Comparison of ENCODE assay signal across 9 mouse cellular contexts in the genomic region with DNA sequence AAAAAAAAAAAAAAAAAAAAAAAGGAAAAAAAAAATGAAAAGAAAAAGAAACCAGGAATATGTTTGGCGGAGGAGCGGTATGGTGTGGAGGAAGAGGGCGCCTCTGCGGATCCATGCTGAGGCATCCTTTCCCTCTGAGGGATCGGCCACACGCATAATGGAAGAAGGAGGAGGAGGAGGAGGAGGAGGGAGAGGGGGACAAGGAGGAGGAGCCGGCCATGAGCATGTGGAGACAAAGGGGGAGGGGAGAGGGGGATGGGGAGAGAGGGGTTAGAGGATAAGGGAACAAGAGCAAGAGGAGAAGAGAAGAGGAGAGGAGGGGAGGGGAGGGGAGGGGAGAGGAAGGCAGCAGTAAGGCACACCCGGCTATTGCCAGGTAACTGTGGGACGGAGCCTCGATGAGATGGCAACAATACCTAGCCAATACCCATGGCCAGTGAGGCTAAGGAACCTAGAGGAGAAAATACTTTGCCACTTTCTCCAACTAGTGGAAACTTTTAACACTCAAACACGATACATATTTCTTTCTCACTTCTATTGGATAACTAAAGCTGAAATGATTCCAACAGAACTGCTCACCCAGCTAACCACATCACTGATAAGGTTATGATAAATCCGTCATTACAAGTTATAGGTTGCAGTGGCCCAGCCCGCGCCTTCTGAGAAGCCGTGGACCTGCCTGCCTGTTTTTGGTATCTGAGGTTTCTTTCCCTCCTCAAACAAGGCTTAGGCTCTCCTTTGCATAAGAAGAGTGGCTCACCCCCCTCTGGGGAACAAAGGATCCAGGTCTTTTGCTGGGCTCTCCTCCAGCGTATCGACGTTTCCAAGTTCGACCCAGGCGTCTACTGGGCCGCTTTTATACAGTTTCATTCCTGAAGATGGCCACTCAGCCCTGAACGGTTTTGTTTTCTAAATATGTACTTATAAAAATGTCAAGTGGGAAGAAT. TPM values are rescaled to one million over a fixed set of nuclear protein-coding genes. Genes with fewer than 3 reads are reported as not detected.
DNase-seq lines count a peak whose midpoint lies in the region; ATAC-seq and TF ChIP-seq lines count a peak whose summit lies in the region.
"Had no signal": no experiment of that assay in that cellular context is flagged by ENCODE, and none has a peak within 500 bp of the region (broad histone marks: within the 10 kb centered on the region; RNA-seq: fewer than 3 reads in every experiment).

No protein-coding gene starts in this region.

- no peaks in the 10 kb centered on the region for H3K9me3 ChIP-seq in kidney, postnatal 0 days (replicated peaks; ENCODE audit: low read length)
- no peaks in the 10 kb centered on the region for H3K9me3 ChIP-seq in hindbrain, embryonic 13.5 days
- H3K9me3 ChIP-seq in neural tube, embryonic 12.5 days: no peaks in the 10 kb centered on the region

- intact Hi-C loops in left cerebral cortex, postnatal 4 days (cut with DNase I): no loop called here

- no peak for ATAC-seq in kidney, postnatal 0 days (replicated peaks; ENCODE audit: low FRiP score, low read depth)
- peak; percentile 50 for ATAC-seq in hindbrain, embryonic 13.5 days (ENCODE audit: low FRiP score)
- ATAC-seq in neural tube, embryonic 12.5 days (ENCODE audit: low FRiP score, low read depth): no peak

- H3K36me3 ChIP-seq in kidney, postnatal 0 days (ENCODE audit: insufficient read depth, low read length): no peaks in the 10 kb centered on the region
- H3K36me3 ChIP-seq in hindbrain, embryonic 13.5 days: no peaks in the 10 kb centered on the region
- H3K36me3 ChIP-seq in neural tube, embryonic 12.5 days: no peaks in the 10 kb centered on the region

- peak overlapping the region; percentile 13; the same call in 1 of the 2 replicates for H3K4me2 ChIP-seq in kidney, postnatal 0 days (ENCODE audit: low read length)
- peak overlapping the region; percentile 39 for H3K4me2 ChIP-seq in hindbrain, embryonic 13.5 days
- H3K4me2 ChIP-seq in neural tube, embryonic 12.5 days (replicated peaks): peak overlapping the region; percentile 33

- 34% methylated on average over 21 of the region's 22 CpGs for WGBS in kidney, postnatal 0 days
- 15% methylated on average over 21 of the region's 22 CpGs for WGBS in hindbrain, embryonic 13.5 days
- 15% methylated on average over 22 of the region's 22 CpGs for WGBS in neural tube, embryonic 12.5 days

- H3K4me3 ChIP-seq in kidney, postnatal 0 days (replicated peaks; ENCODE audit: low read depth, low read length): no peak overlapping the region
- no peak overlapping the region; the same call in 1 of the 2 replicates for H3K4me3 ChIP-seq in hindbrain, embryonic 13.5 days
- no peak overlapping the region for H3K4me3 ChIP-seq in neural tube, embryonic 12.5 days

- H3K9ac ChIP-seq in kidney, postnatal 0 days (ENCODE audit: low read depth, low read length): peak overlapping the region; percentile 20; the same call in 1 of the 2 replicates
- 0 out of 2 replicates have a peak overlapping the region, but pooled peaks have one; percentile 29 for H3K9ac ChIP-seq in hindbrain, embryonic 13.5 days
- no peak overlapping the region for H3K9ac ChIP-seq in neural tube, embryonic 12.5 days

- H3K27me3 ChIP-seq in kidney, postnatal 0 days (ENCODE audit: insufficient read depth, low read length): no peaks in the 10 kb centered on the region
- H3K27me3 ChIP-seq in hindbrain, embryonic 13.5 days: 0 out of 2 replicates have a peak, but pooled peaks cover 5% of the 10 kb centered on the region
- no peaks in the 10 kb centered on the region for H3K27me3 ChIP-seq in neural tube, embryonic 12.5 days (replicated peaks)

- H3K27ac ChIP-seq in kidney, postnatal 0 days: no peak overlapping the region
- no peak overlapping the region for H3K27ac ChIP-seq in hindbrain, embryonic 13.5 days
- H3K27ac ChIP-seq in neural tube, embryonic 12.5 days: no peak overlapping the region

- TF ChIP-seq CTCF in kidney, postnatal 0 days (IDR thresholded peaks at IDR 0.05; ENCODE audit: low read depth): no peak

- no peak for DNase-seq in kidney, postnatal 0 days (ENCODE audit: low spot score)
- DNase-seq in kidney, postnatal 25 days: no peak
- DNase-seq in embryo, embryonic 11 days: peak; percentile 43
- DNase-seq in left cerebral cortex, postnatal 4 days: no peak
- DNase-seq in frontal cortex, postnatal 10 days (ENCODE audit: low spot score in 2 of 2): no peak
- DNase-seq in thymus, postnatal 14 days: no peak
- DNase-seq: cerebellum, adult 2 months had no signal

- H3K4me1 ChIP-seq in kidney, postnatal 0 days (replicated peaks; ENCODE audit: insufficient read depth, low read length): no peaks in the 10 kb centered on the region
- H3K4me1 ChIP-seq in hindbrain, embryonic 13.5 days (replicated peaks): peaks cover 18% of the 10 kb centered on the region
- peaks cover 11% of the 10 kb centered on the region; the same call in 1 of the 2 replicates for H3K4me1 ChIP-seq in neural tube, embryonic 12.5 days

RNA-seq across cellular contexts. Expression of a gene that starts 13.4 kb away (rescaled TPM):
- polyA plus RNA-seq in kidney, postnatal 0 days (2015; fragmentation: Nextera tagmentation; extraction: Ambion mirVana): 17.3 and 18.1 TPM in 2 replicates
- polyA plus RNA-seq in hindbrain, embryonic 13.5 days (2015; fragmentation: Nextera tagmentation; extraction: Ambion mirVana): 25.8 and 26.5 TPM in 2 replicates
- polyA plus RNA-seq in neural tube, embryonic 12.5 days (2016; fragmentation: Nextera tagmentation; extraction: Ambion mirVana): 33.0 and 34.7 TPM in 2 replicates
- total RNA-seq in left cerebral cortex, postnatal 4 days (2021): 10 to 100 TPM; 59.0 to 69.9 TPM
